Mouse (Mus musculus): ENCODE data around the gene Dynlrb1. TPM values are rescaled to one million over a fixed set of nuclear protein-coding genes. Genes with fewer than 3 reads are reported as not detected.

Gene Dynlrb1
- polyA plus RNA-seq (2016; fragmentation: Nextera tagmentation; extraction: Ambion mirVana): 452 and 454 TPM in 2 replicates

DNA sequence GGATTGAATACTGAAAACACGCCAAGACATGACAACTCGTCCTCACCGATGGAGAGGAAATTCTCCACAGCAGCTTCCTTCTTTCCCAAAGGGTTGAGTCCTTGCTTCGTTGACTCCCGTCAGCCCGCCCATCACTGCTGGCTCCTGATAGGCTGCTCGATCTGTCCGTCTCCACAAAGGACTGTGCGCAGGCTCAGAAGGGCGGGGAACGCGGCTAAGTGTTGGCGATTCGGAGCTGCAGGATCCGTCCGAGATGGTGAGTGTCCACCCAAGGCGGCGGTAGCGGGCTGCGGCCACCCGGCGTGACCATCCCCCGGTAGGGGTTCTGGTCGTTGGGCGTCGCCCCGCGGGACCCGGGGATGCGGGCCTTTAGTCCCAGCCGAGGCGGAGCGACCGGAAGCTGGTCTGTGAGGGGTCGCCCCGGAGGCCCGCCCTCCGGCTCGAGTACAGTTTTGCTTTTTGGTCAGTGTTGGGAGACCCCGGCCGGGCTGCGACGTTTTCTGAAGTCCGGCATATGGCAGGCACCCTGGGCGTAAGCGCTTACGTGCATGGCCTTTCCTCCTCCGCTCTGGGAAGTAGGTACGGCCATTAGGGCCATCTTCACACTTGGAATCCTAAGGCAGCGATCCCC lies at the start of gene Dynlrb1:
TSS of gene Dynlrb1 (plus strand) at position 172 of the 631 bp plus-strand sequence.
- WGBS: under 1% methylated on average over 50 of the region's 50 CpGs
- Histone ChIP-seq H3K27me3 (ENCODE audit: low read depth, poor library complexity, severe bottlenecking) (no peaks in the 10 kb centered on the region), H3K4me1 (peaks cover 15% of the 10 kb centered on the region), H3K9me3 (replicated peaks) (no peaks in the 10 kb centered on the region), H3K27ac (peak within 1 kb of the TSS; percentile 98), H3K36me3 (peaks cover 8% of the 10 kb centered on the region), H3K4me3 (peak within 1 kb of the TSS; percentile 94)
- peak; percentile 97 for DNase-seq (ENCODE audit: low spot score)

DNA sequence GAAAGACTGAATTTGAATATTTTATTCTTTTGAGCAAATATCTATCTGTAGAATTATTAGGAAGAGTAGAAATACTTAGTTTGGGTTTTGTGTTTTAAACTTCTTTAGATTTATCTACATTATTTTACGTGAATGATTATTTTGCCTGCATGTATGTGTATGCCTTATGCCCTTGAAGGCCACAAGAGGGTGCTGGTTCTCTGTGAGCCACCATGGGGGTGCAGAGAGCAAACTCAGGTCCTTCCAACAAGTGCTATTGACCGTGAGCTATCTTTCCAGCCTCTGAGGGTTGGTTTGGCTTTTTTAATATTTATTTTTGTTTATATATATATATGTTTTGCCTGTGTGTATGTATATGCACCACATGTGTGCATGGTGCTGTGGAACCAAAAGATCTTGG lies 28.9 kb upstream of the Dynlrb1 start:
- no peak overlapping the region for H3K4me3 ChIP-seq

DNA sequence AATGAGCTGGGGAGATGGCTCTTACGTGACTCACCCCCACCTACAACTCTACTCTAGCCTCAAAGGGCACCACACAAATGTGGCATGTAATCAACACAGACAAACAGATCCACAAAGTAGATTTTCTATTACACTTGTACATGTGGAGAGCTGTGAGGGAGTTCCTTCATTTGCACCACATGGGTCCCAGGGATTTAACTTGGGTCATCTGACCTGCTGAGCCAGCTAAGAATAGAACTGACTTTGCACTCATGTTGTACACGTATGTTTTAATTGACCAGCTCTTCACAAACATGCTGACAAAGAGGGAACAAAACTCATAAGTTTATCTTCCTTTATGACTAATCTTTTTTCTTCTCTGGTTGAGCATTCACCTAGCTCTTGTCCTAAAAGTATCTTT lies 13.2 kb upstream of the Dynlrb1 start:
- Histone ChIP-seq H3K27me3 (ENCODE audit: low read depth, poor library complexity, severe bottlenecking) (no peaks in the 10 kb centered on the region), H3K4me1 (no peaks in the 10 kb centered on the region), H3K36me3 (peaks cover 98% of the 10 kb centered on the region), H3K4me3 (no peak overlapping the region), H3K9me3 (replicated peaks) (no peaks in the 10 kb centered on the region), H3K27ac (no peak overlapping the region)
- WGBS: 89% methylated on average over 2 of the region's 2 CpGs
- DNase-seq (ENCODE audit: low spot score): no peak

More for the DNA sequence above, 28.9 kb upstream of the Dynlrb1 start:
- Histone ChIP-seq H3K27ac (no peak overlapping the region), H3K27me3 (ENCODE audit: low read depth, poor library complexity, severe bottlenecking) (no peaks in the 10 kb centered on the region), H3K9me3 (replicated peaks) (no peaks in the 10 kb centered on the region), H3K36me3 (peaks cover 96% of the 10 kb centered on the region), H3K4me1 (no peaks in the 10 kb centered on the region)
- 81% methylated on average over 2 of the region's 2 CpGs for WGBS
- no peak for DNase-seq (ENCODE audit: low spot score)

- WGBS: 95% methylated on average over 7 of the region's 7 CpGs
- peaks cover 87% of the 10 kb centered on the region for H3K36me3 ChIP-seq
- no peaks in the 10 kb centered on the region for H3K4me1 ChIP-seq
- DNase-seq (ENCODE audit: low spot score): no peak
- H3K9me3 ChIP-seq (replicated peaks): no peaks in the 10 kb centered on the region
- H3K27ac ChIP-seq: no peak overlapping the region
- H3K27me3 ChIP-seq (ENCODE audit: low read depth, poor library complexity, severe bottlenecking): no peaks in the 10 kb centered on the region
- no peak overlapping the region for H3K4me3 ChIP-seq
These were observed 11.6 kb upstream of the Dynlrb1 start for GRCm38 (mm10) chr2:155224721-155225120.

DNA sequence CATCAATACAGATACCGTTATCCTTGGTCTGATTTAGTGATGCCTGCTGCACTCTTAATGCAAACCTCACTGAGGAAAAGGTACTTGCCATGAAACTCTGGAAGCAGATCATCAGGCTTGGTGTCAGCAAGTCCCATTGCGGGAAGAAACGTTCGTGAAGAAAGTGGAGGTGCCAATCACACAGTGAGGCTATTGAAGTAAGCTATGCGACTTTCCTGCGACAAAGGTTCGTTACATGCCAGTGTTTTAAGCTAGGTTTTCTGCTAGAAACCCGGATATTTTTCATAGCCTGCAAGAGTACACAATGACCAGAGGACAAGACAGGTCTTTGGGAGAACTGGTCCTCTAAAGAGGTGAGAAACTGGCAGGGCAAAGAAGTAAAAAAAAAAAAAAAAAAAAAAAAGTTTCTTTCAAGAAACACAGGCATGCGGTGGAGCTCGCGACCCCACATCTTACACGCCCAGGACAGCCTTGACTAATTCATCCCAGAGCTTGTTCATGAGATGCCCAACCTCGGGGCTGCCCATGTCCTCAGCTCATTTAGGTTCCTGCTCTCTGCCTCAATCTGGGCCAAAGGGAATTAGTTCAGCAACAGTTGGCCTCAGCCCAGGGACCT lies 479 bp upstream of the Dynlrb1 start:
- WGBS: 7% methylated on average over 13 of the region's 13 CpGs
- H3K36me3 ChIP-seq: peaks cover 2% of the 10 kb centered on the region
- peak overlapping the region; percentile 98 for H3K27ac ChIP-seq
- peak overlapping the region; percentile 94 for H3K4me3 ChIP-seq
- H3K4me1 ChIP-seq: peaks cover 15% of the 10 kb centered on the region
- peak; percentile 33 for DNase-seq (ENCODE audit: low spot score)
- no peaks in the 10 kb centered on the region for H3K27me3 ChIP-seq (ENCODE audit: low read depth, poor library complexity, severe bottlenecking)
- no peaks in the 10 kb centered on the region for H3K9me3 ChIP-seq (replicated peaks)

DNA sequence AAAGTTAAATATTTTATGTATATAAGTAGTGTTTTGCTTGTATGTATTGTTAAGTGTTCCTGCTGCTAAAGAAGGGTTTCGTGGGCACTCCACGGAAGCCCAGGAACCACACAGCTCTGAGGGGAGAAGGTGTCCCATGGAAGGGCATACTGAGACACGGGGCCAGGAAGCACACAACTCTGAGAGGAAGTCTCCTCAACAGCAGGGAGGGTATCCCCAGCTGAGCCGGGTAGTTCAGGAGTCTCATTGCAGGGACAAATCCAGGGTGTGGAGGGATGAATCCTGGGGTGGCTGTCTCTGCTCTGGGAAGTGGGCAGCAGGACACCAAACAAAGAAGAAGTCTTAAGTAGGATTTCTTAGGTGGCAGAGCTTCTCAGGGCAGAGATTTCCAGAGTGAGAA lies 943 bp downstream of the Dynlrb1 start:
- H3K27ac ChIP-seq: peak overlapping the region; percentile 98
- no peaks in the 10 kb centered on the region for H3K9me3 ChIP-seq (replicated peaks)
- peaks cover 15% of the 10 kb centered on the region for H3K4me1 ChIP-seq
- peak; percentile 35 for DNase-seq (ENCODE audit: low spot score)
- 30% methylated on average over 4 of the region's 4 CpGs for WGBS
- no peaks in the 10 kb centered on the region for H3K27me3 ChIP-seq (ENCODE audit: low read depth, poor library complexity, severe bottlenecking)
- H3K4me3 ChIP-seq: peak overlapping the region; percentile 94
- H3K36me3 ChIP-seq: peaks cover 15% of the 10 kb centered on the region

- H3K9me3 ChIP-seq (replicated peaks): no peaks in the 10 kb centered on the region
- H3K36me3 ChIP-seq: peaks cover 51% of the 10 kb centered on the region
- WGBS: 81% methylated on average over 4 of the region's 4 CpGs
- no peaks in the 10 kb centered on the region for H3K27me3 ChIP-seq (ENCODE audit: low read depth, poor library complexity, severe bottlenecking)
- H3K4me3 ChIP-seq: no peak overlapping the region
- peaks cover 13% of the 10 kb centered on the region for H3K4me1 ChIP-seq
- DNase-seq (ENCODE audit: low spot score): no peak
- H3K27ac ChIP-seq: no peak overlapping the region
These were observed 4.6 kb downstream of the Dynlrb1 start for GRCm38 (mm10) chr2:155240915-155241314.

DNA sequence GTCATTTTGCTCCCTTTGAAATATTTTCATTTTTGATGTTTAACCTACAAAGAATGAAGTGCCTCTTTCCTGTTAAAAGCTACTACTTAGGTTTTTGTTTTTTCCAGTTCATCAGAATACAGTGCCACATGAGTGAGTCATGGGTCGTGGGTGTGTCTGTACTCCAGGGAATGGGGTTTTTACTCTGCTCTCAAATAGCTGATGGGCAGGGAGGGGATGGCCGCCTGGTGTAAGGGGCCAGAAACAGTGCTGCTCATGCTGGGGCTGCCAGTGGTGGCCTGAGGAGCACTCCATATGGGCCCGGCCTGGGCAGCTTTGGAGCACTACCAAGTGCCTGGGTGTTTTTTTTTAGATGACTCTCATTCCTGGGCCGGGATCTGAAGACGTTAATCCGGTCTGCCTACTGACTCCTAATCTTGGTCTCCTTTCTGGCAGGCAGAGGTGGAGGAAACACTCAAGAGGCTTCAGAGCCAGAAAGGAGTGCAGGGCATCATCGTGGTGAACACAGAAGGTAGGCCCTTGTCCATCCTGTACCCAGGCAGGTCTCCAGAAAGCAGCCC lies 6.0 kb downstream of the Dynlrb1 start:
- H3K36me3 ChIP-seq: peaks cover 66% of the 10 kb centered on the region
- peaks cover 10% of the 10 kb centered on the region for H3K4me1 ChIP-seq
- WGBS: 93% methylated on average over 7 of the region's 7 CpGs
- no peak for DNase-seq (ENCODE audit: low spot score)
- H3K4me3 ChIP-seq: no peak overlapping the region
- H3K9me3 ChIP-seq (replicated peaks): no peaks in the 10 kb centered on the region
- no peak overlapping the region for H3K27ac ChIP-seq
- H3K27me3 ChIP-seq (ENCODE audit: low read depth, poor library complexity, severe bottlenecking): no peaks in the 10 kb centered on the region

DNA sequence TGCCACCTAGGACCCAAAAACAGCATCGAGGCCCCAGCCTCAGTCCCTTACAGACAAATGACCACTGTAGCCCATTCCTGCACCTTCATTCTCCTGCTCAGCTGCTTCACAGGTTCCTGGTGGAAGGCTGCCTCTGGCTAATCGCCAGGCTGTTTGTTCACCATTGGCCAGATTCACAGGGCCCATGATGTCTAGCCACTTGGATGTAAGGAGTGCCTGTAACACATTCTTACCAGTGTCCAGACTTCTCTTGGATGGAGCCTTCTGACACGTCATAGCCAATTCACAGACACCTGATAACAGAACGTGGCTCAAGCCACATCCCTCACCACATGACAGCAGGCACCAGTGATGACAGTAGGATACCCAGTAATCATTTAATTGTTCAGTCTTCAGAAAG lies 9.9 kb downstream of the Dynlrb1 start:
- Histone ChIP-seq H3K9me3 (replicated peaks) (no peaks in the 10 kb centered on the region), H3K4me3 (no peak overlapping the region), H3K36me3 (peaks cover 98% of the 10 kb centered on the region), H3K27ac (no peak overlapping the region), H3K27me3 (ENCODE audit: low read depth, poor library complexity, severe bottlenecking) (no peaks in the 10 kb centered on the region), H3K4me1 (no peaks in the 10 kb centered on the region)
- 92% methylated on average over 4 of the region's 4 CpGs for WGBS
- DNase-seq (ENCODE audit: low spot score): no peak

DNA sequence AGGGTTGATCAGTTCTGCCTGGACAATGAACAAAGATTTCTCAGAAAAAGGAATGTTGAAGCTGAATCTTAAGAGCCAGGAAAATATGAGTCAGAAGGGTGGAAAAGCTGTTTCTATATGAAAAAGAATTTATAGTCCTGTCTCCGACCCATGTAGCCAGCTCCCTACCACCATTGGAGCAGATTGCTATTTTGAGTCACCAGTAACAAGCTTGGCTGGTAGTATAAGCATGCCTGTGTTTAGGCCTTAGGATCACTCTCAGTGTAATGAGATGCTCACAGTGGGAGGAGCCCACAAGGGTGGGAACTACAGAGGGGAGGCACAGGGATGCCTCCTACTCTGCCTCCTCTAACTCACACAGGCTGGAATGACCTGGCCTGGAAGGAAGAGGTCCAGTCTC lies 11.9 kb downstream of the Dynlrb1 start:
- peaks cover 89% of the 10 kb centered on the region for H3K36me3 ChIP-seq
- 89% methylated on average over 1 of the region's 1 CpGs for WGBS
- DNase-seq (ENCODE audit: low spot score): no peak
- H3K9me3 ChIP-seq (replicated peaks): no peaks in the 10 kb centered on the region
- no peaks in the 10 kb centered on the region for H3K27me3 ChIP-seq (ENCODE audit: low read depth, poor library complexity, severe bottlenecking)
- H3K4me3 ChIP-seq: no peak overlapping the region
- no peak overlapping the region for H3K27ac ChIP-seq
- no peaks in the 10 kb centered on the region for H3K4me1 ChIP-seq

GRCm38 (mm10) chr2:155248718-155249117 lies 12.4 kb downstream of the Dynlrb1 start:
- Histone ChIP-seq H3K36me3 (peaks cover 84% of the 10 kb centered on the region), H3K9me3 (replicated peaks) (no peaks in the 10 kb centered on the region), H3K27ac (no peak overlapping the region), H3K27me3 (ENCODE audit: low read depth, poor library complexity, severe bottlenecking) (no peaks in the 10 kb centered on the region), H3K4me1 (no peaks in the 10 kb centered on the region), H3K4me3 (no peak overlapping the region)
- 81% methylated on average over 2 of the region's 2 CpGs for WGBS
- no peak for DNase-seq (ENCODE audit: low spot score)

- Histone ChIP-seq H3K4me3 (no peak overlapping the region), H3K4me1 (no peaks in the 10 kb centered on the region), H3K9me3 (replicated peaks) (no peaks in the 10 kb centered on the region), H3K36me3 (peaks cover 75% of the 10 kb centered on the region), H3K27ac (no peak overlapping the region), H3K27me3 (ENCODE audit: low read depth, poor library complexity, severe bottlenecking) (no peaks in the 10 kb centered on the region)
- no peak for DNase-seq (ENCODE audit: low spot score)
- 95% methylated on average over 5 of the region's 5 CpGs for WGBS
These were observed 13.3 kb downstream of the Dynlrb1 start for GRCm38 (mm10) chr2:155249588-155249987.

GRCm38 (mm10) chr2:155265526-155265925 lies 29.2 kb downstream of the Dynlrb1 start:
- H3K9me3 ChIP-seq (replicated peaks): no peaks in the 10 kb centered on the region
- no peak overlapping the region for H3K4me3 ChIP-seq
- H3K27ac ChIP-seq: no peak overlapping the region
- no peaks in the 10 kb centered on the region for H3K27me3 ChIP-seq (ENCODE audit: low read depth, poor library complexity, severe bottlenecking)
- 92% methylated on average over 6 of the region's 6 CpGs for WGBS
- no peaks in the 10 kb centered on the region for H3K36me3 ChIP-seq
- H3K4me1 ChIP-seq: no peaks in the 10 kb centered on the region
- DNase-seq (ENCODE audit: low spot score): no peak

Data from limb, embryonic 10.5 days (tissue).